Mouse (Mus musculus) thymus, adult 18-20 months (tissue): ENCODE results near the gene Sptssa.

ENCODE experiments used
- DNase-seq, 2 experiments: peaks; one replicate each; pipeline ENCODE4 v3.0.0; 2022; ENCODE audit warnings: mixed read lengths in 2 of 2

Gene Sptssa

GRCm38 (mm10) chr12:54654741-54655140 lies 1.6 kb downstream of the Sptssa start:
- no peak for DNase-seq

GRCm38 (mm10) chr12:54654141-54654540 lies 2.2 kb downstream of the Sptssa start:
- DNase-seq = no peak

- DNase-seq = no peak
Observed at GRCm38 (mm10) chr12:54652346-54652745, 4.0 kb downstream of the Sptssa start.

- no peak for DNase-seq
Observed at GRCm38 (mm10) chr12:54651820-54652219, 4.6 kb downstream of the Sptssa start.

GRCm38 (mm10) chr12:54651158-54651557 lies 5.2 kb downstream of the Sptssa start:
- DNase-seq = no peak

- DNase-seq = no peak
Observed at GRCm38 (mm10) chr12:54644947-54645346, 11.4 kb downstream of the Sptssa start.

GRCm38 (mm10) chr12:54643320-54643892 lies 13.0 kb downstream of the Sptssa start:
- no peak for DNase-seq

GRCm38 (mm10) chr12:54641374-54641773 lies 15.0 kb downstream of the Sptssa start:
- no peak for DNase-seq

GRCm38 (mm10) chr12:54640259-54640658 lies 16.1 kb downstream of the Sptssa start:
- DNase-seq = no peak

- no peak for DNase-seq
Observed at GRCm38 (mm10) chr12:54637033-54637432, 19.3 kb downstream of the Sptssa start.

GRCm38 (mm10) chr12:54632141-54632540 lies 24.2 kb downstream of the Sptssa start:
- DNase-seq = no peak

GRCm38 (mm10) chr12:54621942-54622341 lies 34.4 kb downstream of the Sptssa start:
- no peak for DNase-seq

- no peak for DNase-seq
Observed at GRCm38 (mm10) chr12:54620042-54620705, 36.2 kb downstream of the Sptssa start.

- DNase-seq = no peak
Observed at GRCm38 (mm10) chr12:54608988-54609387, 47.4 kb downstream of the Sptssa start.

- DNase-seq = no peak
Observed at GRCm38 (mm10) chr12:54605203-54605602, 51.2 kb downstream of the Sptssa start.

GRCm38 (mm10) chr12:54603542-54604167 lies 52.7 kb downstream of the Sptssa start:
- DNase-seq = no peak

GRCm38 (mm10) chr12:54600482-54600881 lies 55.9 kb downstream of the Sptssa start:
- no peak for DNase-seq

GRCm38 (mm10) chr12:54598358-54598757 lies 58.0 kb downstream of the Sptssa start:
- no peak for DNase-seq

- no peak for DNase-seq
Observed at GRCm38 (mm10) chr12:54596715-54597114, 59.7 kb downstream of the Sptssa start.
